Mouse (Mus musculus): ENCODE data around the gene Gm1140.
"Not testable (repeated sequence)": the region's sequence is repeated elsewhere in the genome, so short reads cannot be mapped to it uniquely, and the experiment has no call there.

Gene Gm1140

GRCm38 (mm10) chrX:67693462-67693861 is at the start of gene Gm1140:
TSS of gene Gm1140 (minus strand) at chrX:67693562.
- not testable (repeated sequence) for DNase-seq (ENCODE audit: extremely low spot score, low spot score)

DNA sequence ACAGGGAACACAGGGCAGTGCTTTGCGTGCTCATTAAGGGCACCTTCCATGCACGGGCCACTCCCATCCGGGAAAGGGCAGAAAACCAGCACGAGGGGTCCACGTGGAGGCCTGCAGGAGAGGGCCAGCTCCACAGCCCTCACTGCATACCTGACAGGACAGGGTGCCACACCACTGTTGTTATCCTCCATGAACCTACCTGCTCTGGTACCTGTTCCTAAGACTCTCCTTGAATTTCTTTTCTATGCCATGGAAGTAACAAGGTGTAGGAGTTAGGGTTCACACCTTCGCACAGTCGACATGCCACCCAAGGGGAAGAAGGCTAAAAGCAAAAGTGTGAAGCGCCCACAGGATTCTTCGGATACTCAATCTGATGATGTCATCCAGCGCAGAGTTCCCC is 2.0 kb upstream of the Gm1140 start, which contains the start of gene Gm14692:
TSS of gene Gm14692 (plus strand) at position 301 of the 400 bp plus-strand sequence.
- DNase-seq (ENCODE audit: extremely low spot score, low spot score) = not testable (repeated sequence)

Measured in neural tube, embryonic 10.5 days (tissue).